Mouse (Mus musculus) megakaryocyte, embryonic 14.5 days (primary cell): ENCODE measurements around the gene Rab36.

Source experiments
- FLI1 ChIP-seq: IDR thresholded peaks from 2 replicates; pipeline ENCODE4 v1.6.1; 2012; ENCODE audit warnings: low read length, inconsistent platforms, mixed read lengths
- GATA1 ChIP-seq: IDR thresholded peaks from 3 replicates; pipeline ENCODE4 v1.6.1; 2012; ENCODE audit warnings: mixed read lengths, low read length, inconsistent platforms, borderline replicate concordance

GRCm38 (mm10) chr10:75001391-75001790 lies 35.5 kb upstream of the Rab36 start:
- TF ChIP-seq GATA1 (no peak), FLI1 (no peak)
